Comparison of ENCODE assay signal across 11 mouse cellular contexts in genomic region chr6:140396687-140397086, GRCm38 (mm10).
"Had no signal": no experiment of that assay in that cellular context is flagged by ENCODE, and none has a peak within 500 bp of the region (broad histone marks: within the 10 kb centered on the region; RNA-seq: fewer than 3 reads in every experiment).

No protein-coding gene starts in this region.

- DNase-seq: gastrocnemius, postnatal 14 days; gastrocnemius, postnatal 36 days; heart, adult 2 months; heart, postnatal 10 days; heart, postnatal 4 days; kidney, adult 18-20 months; kidney, adult 8-10 months; kidney, postnatal 10 days; kidney, postnatal 25 days; kidney, postnatal 4 days; liver had no signal
